Mouse (Mus musculus): ENCODE results near the gene 6430571L13Rik. TPM values are rescaled to one million over a fixed set of nuclear protein-coding genes. Genes with fewer than 3 reads are reported as not detected.
"Not testable (repeated sequence)": the region's sequence is repeated elsewhere in the genome, so short reads cannot be mapped to it uniquely, and the experiment has no call there.

The 6430571L13Rik gene
- total RNA-seq, 2 experiments from 2014 or later: 4.6 to 5.0 TPM

GRCm38 (mm10) chr9:107305601-107306542 is 34.5 kb upstream of the 6430571L13Rik start:
- no peak for DNase-seq (ENCODE audit: low spot score in 2 of 2)
- intact Hi-C loops (cut with DNase I): no loop called here

DNA sequence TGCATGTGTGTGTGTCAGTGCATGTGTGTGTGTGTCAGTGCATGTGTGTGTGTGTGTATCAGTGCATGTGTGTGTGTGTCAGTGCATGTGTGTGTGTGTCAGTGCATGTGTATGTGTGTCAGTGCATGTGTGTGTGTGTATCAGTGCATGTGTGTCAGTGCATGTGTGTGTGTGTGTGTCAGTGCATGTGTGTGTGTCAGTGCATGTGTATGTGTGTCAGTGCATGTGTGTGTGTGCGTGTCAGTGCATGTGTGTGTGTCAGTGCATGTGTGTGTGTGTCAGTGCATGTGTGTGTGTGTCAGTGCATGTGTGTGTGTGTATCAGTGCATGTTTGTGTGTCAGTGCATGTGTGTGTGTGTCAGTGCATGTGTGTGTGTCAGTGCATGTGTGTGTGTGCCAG is 33.7 kb upstream of the 6430571L13Rik start:
- DNase-seq (ENCODE audit: low spot score in 2 of 2); intact Hi-C loops (cut with DNase I): not testable (repeated sequence)

DNA sequence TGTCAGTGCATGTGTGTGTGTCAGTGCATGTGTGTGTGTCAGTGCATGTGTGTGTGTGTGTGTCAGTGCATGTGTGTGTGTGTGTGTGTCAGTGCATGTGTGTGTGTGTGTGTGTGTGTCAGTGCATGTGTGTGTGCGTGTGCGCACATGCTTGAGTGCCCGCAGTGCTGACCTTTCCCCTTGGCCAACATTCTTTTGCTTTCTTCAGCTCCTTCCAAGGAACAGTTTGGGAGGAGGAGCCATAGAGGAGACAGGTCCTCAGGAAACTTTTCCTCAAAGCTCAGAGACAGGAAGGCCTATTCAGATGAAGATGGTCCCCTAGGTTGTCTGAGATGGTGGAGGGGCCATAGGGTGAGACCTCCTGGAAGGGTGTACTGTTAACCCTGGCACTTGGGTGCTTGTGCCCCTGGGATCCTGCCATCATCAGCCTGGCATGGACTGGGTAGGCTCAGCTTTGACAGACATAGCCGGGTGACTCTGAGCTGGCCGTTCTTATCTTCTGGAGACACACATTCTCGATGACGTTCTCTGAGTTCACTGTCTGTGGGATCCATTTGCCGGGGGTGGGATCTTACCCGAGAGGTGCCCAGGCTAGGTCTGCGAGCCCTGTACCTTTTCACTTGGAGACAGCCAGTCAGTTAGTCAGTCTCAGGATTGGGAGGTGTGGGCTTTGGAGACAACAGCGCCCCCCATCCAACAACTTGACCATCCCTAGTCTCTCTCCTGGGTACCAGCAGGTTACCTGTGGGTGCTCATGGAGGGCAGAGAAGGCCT is 33.1 kb upstream of the 6430571L13Rik start:
- intact Hi-C loops (cut with DNase I): no loop called here
- DNase-seq (ENCODE audit: low spot score in 2 of 2): no peak

DNA sequence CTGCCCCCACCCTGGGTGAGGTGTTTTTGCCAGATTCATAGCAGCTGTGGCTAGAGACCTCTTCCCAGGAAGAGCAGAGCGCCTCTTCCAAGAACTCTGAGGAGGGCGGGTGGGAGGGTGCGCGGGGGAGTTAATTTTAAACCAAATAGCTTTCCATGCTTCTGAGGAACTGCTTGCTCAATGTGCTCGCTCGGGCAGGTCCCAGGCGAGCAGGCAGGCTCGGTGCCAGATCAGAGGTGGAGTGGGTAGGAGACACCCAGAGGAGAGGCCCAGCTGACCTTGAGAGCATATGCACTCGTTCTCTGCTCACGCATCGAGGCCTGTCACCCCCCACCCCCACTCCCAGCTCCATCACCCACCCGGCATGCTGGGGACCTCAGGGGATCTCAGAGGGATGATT is 32.5 kb upstream of the 6430571L13Rik start:
- intact Hi-C loops (cut with DNase I): no loop called here
- peak; percentile 40 to 41 for DNase-seq (ENCODE audit: low spot score in 2 of 2)

GRCm38 (mm10) chr9:107308346-107309000 is 31.9 kb upstream of the 6430571L13Rik start:
- DNase-seq (ENCODE audit: low spot score in 2 of 2): no peak
- intact Hi-C loops (cut with DNase I): no loop called here

DNA sequence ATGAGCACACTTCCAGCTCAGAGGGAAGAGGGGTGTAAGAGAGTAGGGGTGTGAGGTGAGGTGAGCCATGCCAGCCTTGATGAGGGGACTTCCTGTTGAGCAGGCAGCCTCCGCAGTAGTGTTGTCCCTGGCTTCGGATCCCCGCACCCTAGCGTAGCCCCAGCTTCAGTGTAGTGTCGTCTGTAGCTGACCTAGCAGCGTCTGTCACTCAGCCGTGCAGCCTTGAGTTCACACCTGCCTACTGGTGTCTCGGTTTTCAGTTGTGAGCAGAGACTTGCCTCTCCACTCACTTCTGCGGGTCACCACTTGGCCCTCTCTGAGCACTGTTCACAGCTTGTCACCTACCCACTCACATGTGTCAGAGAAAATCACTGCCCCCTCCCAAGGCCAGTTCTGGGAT is 31.2 kb upstream of the 6430571L13Rik start:
- DNase-seq (ENCODE audit: low spot score in 2 of 2): no peak
- intact Hi-C loops (cut with DNase I): no loop called here

GRCm38 (mm10) chr9:107309600-107309999 is 30.8 kb upstream of the 6430571L13Rik start:
- intact Hi-C loops (cut with DNase I): no loop called here
- DNase-seq (ENCODE audit: low spot score in 2 of 2): no peak

- intact Hi-C loops (cut with DNase I): no loop called here
- no peak for DNase-seq (ENCODE audit: low spot score in 2 of 2)
Measured at GRCm38 (mm10) chr9:107312811-107313584, 27.4 kb upstream of the 6430571L13Rik start.

DNA sequence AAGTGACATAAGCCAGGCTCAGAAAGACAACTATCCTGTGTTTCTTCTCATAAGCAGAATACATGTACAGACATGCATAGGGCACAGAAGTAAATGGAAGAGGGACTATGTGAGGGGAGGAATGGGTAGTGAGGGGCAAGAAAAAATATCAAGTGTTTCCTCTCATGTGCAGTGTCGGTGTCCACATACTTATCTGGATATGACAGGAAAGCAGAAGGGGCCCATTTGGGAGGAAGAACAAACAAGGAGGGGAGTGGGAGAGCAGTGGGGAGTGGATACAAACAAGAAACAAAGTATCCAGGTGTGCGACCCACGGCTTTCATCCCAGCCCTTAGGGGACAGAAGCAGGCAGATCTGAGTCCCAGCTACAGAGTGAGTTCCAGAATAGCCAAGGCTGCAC is 26.5 kb upstream of the 6430571L13Rik start:
- no peak for DNase-seq (ENCODE audit: low spot score in 2 of 2)
- intact Hi-C loops (cut with DNase I): no loop called here

DNA sequence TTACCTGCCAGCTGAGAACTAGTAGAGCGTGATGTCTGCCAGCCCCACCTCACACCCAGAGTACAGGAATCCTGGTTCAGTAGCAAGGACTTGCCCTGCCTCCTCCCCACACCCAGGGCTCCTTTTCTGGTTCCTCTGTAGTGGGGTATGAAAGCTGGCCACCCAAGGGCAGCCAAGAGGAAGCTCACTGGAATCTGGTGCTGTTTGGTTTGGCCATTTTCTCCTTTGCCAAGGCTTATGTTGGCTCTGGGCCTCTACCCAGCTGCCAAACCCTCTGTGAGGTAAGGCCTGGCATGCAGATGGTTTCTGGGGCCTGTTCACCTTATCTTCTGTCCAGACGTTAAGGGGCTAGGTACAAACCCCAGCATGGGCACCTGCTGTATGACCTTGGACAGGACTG is 24.6 kb upstream of the 6430571L13Rik start:
- DNase-seq (ENCODE audit: low spot score in 2 of 2): no peak
- intact Hi-C loops (cut with DNase I): no loop called here

DNA sequence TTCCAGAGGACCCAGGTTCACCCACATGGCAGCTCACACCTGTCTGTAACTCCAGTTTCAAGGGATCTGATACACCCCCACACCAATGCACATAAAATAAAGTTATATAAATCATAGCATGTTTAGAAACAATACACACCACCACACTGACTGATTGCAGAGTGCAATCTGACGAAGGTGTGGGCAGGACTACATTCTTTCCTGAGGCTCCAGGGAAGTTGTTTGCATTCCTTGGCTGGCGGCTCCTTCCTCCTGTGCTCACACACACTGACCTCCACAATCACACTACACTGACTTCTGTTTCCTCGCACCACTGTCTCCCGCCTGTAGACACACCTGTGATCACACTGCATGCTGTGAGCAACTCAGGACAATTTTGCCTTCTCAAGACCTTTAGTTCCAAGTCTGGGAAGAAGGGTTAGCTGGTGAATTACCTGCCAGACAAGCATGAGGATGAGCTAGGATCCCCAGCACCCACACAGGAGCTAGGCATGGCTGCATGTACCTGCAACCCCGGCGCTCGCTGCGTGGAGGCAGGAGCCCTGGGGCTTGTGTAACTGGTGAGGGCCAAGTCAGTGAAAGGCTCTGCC is 17.8 kb upstream of the 6430571L13Rik start:
- DNase-seq (ENCODE audit: low spot score in 2 of 2): no peak

GRCm38 (mm10) chr9:107323558-107323957 is 16.8 kb upstream of the 6430571L13Rik start:
- peak in 1 of 2 experiments; percentile 28 for DNase-seq (ENCODE audit: low spot score in 2 of 2)
- intact Hi-C loops (cut with DNase I): no loop called here

More for the DNA sequence above, 17.8 kb upstream of the 6430571L13Rik start:
- intact Hi-C loops (cut with DNase I): no loop called here

- DNase-seq (ENCODE audit: low spot score in 2 of 2): no peak
- intact Hi-C loops (cut with DNase I): no loop called here
Measured at GRCm38 (mm10) chr9:107324799-107325561, 15.4 kb upstream of the 6430571L13Rik start.

GRCm38 (mm10) chr9:107325904-107326303 is 14.5 kb upstream of the 6430571L13Rik start:
- no peak for DNase-seq (ENCODE audit: low spot score in 2 of 2)
- intact Hi-C loops (cut with DNase I): no loop called here

DNA sequence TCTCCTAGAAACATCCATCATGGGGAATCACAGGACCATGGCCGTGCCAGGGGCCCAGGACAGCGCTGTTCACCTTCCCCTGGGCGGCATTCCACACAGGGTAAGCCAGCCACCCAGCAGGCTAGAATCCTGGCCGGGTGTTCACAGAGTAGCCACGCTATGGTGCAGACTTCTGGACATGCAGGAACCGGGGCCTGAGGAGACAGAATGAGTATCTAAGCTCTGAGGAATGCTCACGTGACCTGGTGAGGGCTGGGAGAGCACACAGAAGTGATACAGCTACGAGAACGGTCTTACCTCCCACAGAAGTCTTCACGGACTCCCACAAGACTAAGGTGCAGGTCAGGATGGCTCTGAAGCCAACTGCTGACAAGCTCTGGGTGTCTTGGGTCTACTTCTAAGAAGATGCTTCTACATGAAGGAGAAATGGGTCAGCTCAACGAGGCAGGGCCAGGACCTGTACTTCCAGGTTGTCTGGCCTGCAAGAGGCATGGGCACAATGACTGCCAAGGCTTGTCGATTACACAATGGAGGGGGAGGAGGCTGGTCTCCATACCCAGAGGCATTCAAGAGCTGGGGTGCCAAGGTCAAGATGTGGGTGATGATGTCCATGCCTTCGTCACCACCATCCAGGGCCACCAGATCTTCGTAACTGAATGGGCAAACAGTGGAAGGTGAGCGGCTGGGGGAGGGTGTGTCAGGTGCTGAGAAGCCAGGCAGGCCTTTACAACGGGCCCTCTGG is 12.4 kb upstream of the 6430571L13Rik start:
- DNase-seq (ENCODE audit: low spot score in 2 of 2): no peak
- intact Hi-C loops (cut with DNase I): no loop called here

- no peak for DNase-seq (ENCODE audit: low spot score in 2 of 2)
- intact Hi-C loops (cut with DNase I): no loop called here
Measured at GRCm38 (mm10) chr9:107330791-107331190, 9.6 kb upstream of the 6430571L13Rik start.

- DNase-seq (ENCODE audit: low spot score in 2 of 2): no peak
- intact Hi-C loops (cut with DNase I): no loop called here
Measured at GRCm38 (mm10) chr9:107333686-107334085, 6.7 kb upstream of the 6430571L13Rik start.

DNA sequence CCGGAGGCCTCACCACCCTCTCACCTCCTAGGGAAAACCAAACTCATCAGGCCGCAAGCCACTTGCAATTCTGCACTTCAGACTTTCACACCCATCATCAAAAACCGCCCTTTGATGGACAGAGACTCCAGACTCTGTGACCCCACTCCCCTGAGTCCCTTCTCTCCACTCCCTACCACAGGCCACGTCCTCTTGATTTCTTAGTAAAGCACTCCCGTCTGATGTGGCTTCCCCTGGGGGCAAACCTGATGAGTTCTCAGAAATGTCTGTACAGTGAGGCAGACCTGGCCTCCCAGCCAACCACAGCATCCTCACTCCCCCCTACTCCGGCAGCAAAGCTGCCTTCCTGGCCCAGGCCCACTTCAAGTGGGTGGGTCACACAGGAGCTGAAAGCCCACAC is 6.0 kb upstream of the 6430571L13Rik start:
- intact Hi-C loops (cut with DNase I): no loop called here
- no peak for DNase-seq (ENCODE audit: low spot score in 2 of 2)

All from left cerebral cortex, postnatal 36 days (tissue).